Mouse (Mus musculus): Measurements from ENCODE around the gene Ankrd40. TPM values are rescaled to one million over a fixed set of nuclear protein-coding genes. Genes with fewer than 3 reads are reported as not detected.

Gene Ankrd40
- polyA plus RNA-seq, 1 experiment from 2014 or later, result 22.9 TPM

DNA sequence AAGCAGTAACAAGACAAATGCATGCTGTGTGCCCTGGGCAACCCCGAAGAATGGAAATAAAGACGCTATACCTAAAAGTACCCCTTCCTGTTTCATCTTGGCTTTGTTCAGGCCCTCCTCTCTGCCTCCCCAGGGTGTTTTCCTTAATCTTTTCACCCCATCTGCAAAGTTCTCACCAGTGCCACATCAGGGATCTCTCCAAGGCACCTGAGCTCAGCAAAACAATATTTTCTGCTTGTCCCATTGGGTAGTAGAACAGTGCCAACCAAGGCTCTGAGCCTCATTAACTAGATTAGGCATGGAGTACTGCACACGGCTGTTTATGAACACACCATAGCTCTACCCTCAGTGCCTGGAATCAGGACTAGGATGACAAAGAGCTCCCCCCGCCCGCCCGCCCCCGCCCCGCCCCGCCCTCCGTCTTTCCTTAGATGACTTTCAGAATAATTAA, 815 bp upstream of the Ankrd40 start:
- no peaks in the 10 kb centered on the region for H3K36me3 ChIP-seq
- peak overlapping the region; percentile 73 for H3K4me2 ChIP-seq (replicated peaks)
- no peaks in the 10 kb centered on the region for H3K27me3 ChIP-seq
- peak overlapping the region; percentile 71 for H3K4me3 ChIP-seq (replicated peaks)
- H3K27ac ChIP-seq (replicated peaks), result peak overlapping the region; percentile 98
- ATAC-seq (ENCODE audit: insufficient number of reproducible peaks, low FRiP score, low TSS enrichment, low read depth), result peak; percentile 51; the same call in 1 of the 2 replicates
- peaks cover 33% of the 10 kb centered on the region for H3K4me1 ChIP-seq
- no peak overlapping the region for H3K9ac ChIP-seq
- no peaks in the 10 kb centered on the region for H3K9me3 ChIP-seq (replicated peaks)
- WGBS, result 5% methylated on average over 10 of the region's 10 CpGs

DNA sequence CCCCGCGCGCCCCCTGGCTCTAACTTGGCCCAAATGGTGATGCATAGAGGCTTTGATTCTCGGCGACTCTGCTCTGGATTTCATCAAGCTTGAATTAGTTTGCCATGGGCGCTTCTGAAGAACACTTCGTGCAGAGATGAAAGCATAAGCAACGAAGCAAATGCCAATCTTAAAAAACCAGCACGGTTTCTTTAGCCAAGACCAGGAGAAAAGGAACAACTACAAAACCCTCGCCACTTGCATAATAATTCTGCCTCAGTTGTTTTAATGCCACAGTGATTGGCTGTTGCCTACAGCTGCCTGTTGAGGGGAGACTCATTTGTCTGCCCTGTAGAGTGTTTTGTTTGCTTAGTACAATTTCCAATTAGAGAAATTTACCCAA, 834 bp downstream of the Ankrd40 start:
- peak overlapping the region; percentile 71 for H3K4me3 ChIP-seq (replicated peaks)
- H3K27me3 ChIP-seq, result no peaks in the 10 kb centered on the region
- H3K9me3 ChIP-seq (replicated peaks), result no peaks in the 10 kb centered on the region
- peak overlapping the region; percentile 90 for H3K9ac ChIP-seq
- WGBS, result 2% methylated on average over 10 of the region's 10 CpGs
- H3K27ac ChIP-seq (replicated peaks), result peak overlapping the region; percentile 98
- H3K4me1 ChIP-seq, result peaks cover 26% of the 10 kb centered on the region
- ATAC-seq (ENCODE audit: insufficient number of reproducible peaks, low FRiP score, low TSS enrichment, low read depth), result no peak
- H3K4me2 ChIP-seq (replicated peaks), result peak overlapping the region; percentile 73
- H3K36me3 ChIP-seq, result no peaks in the 10 kb centered on the region

DNA sequence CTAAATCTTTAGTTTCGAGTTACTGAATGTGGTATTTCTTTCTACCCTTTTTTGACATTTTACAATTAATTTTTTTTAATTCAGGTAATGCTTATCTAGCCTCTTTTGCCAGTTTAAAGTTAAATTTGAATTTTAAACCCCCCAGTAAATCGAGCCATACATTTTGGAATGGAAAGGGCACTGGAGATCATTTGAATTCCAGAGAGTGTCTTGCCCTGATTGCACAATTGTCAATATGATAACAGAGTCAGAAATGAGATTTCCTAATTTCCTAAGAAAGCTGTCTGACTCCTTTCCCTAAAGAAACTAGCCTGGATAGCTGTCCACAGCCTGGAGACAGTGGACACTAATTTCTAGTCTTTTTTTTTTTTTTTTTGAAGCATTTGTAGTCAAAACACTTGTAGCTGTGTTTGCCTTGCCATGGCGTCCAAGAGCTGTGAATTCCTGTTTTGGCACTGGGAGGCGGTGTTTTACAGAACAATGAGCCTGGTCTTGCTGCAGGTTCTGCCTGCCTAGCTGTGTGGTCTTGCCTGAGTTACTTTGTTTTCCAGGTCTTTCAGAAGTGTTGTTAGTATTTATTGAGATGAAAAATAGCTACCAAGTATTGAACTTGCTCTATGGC, 1.6 kb downstream of the Ankrd40 start:
- Histone ChIP-seq H3K4me1 (peaks cover 26% of the 10 kb centered on the region), H3K27ac (replicated peaks) (peak overlapping the region; percentile 98; the same call in 1 of the 2 replicates), H3K27me3 (no peaks in the 10 kb centered on the region), H3K36me3 (peaks cover 2% of the 10 kb centered on the region), H3K9ac (no peak overlapping the region), H3K4me2 (replicated peaks) (peak overlapping the region; percentile 73; the same call in 1 of the 2 replicates), H3K9me3 (replicated peaks) (no peaks in the 10 kb centered on the region), H3K4me3 (replicated peaks) (peak overlapping the region; percentile 71; the same call in 1 of the 2 replicates)
- ATAC-seq (ENCODE audit: insufficient number of reproducible peaks, low FRiP score, low TSS enrichment, low read depth), result no peak
- WGBS, result 48% methylated on average over 4 of the region's 4 CpGs

DNA sequence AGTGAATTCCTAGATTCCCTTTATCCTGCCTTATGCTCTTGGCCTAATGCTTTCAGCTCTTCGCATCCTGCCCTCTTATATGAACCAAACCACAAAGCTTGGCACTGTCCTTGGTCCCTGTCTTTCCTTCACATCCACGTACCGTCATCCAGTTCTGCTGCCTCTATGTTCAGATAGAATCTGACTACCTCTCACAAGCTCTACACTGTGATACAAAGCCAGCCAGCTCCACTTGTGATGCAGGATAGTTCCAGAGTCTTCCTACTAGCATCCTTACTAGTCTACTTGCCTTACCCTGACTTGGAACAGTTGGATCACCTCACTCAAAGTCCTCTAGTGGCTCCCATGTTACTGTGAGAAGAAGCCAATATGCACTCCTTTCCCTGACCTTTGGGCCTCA, 2.4 kb downstream of the Ankrd40 start:
- no peak overlapping the region for H3K27ac ChIP-seq (replicated peaks)
- peaks cover 8% of the 10 kb centered on the region for H3K36me3 ChIP-seq
- no peak for ATAC-seq (ENCODE audit: insufficient number of reproducible peaks, low FRiP score, low TSS enrichment, low read depth)
- H3K27me3 ChIP-seq, result no peaks in the 10 kb centered on the region
- WGBS, result 82% methylated on average over 3 of the region's 3 CpGs
- no peaks in the 10 kb centered on the region for H3K9me3 ChIP-seq (replicated peaks)
- H3K4me3 ChIP-seq (replicated peaks), result no peak overlapping the region
- no peak overlapping the region for H3K9ac ChIP-seq
- H3K4me1 ChIP-seq, result peaks cover 26% of the 10 kb centered on the region
- H3K4me2 ChIP-seq (replicated peaks), result no peak overlapping the region

DNA sequence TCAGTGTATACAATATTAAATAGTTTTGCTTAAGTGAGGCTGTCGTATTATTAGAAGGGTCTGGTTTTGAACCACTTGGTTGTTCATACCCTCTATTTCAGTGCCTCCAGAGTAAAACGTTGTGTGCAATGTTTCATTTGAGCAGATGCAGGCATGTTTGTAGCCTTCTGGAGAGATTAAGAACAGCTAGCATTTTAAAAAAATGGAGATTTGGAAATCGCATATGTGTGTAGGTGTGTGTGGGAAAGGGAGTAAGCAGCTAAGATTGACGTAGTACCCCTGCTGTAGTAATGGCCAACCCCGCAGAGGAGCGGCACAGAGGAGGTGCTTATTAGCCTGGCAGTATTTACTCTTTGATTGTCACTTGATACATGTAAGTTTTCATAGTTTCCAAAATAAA, 4.9 kb downstream of the Ankrd40 start:
- H3K9me3 ChIP-seq (replicated peaks), result no peaks in the 10 kb centered on the region
- H3K4me3 ChIP-seq (replicated peaks), result no peak overlapping the region
- H3K27ac ChIP-seq (replicated peaks), result no peak overlapping the region
- no peak for ATAC-seq (ENCODE audit: insufficient number of reproducible peaks, low FRiP score, low TSS enrichment, low read depth)
- no peak overlapping the region for H3K4me2 ChIP-seq (replicated peaks)
- H3K9ac ChIP-seq, result no peak overlapping the region
- no peaks in the 10 kb centered on the region for H3K27me3 ChIP-seq
- 90% methylated on average over 6 of the region's 6 CpGs for WGBS
- H3K36me3 ChIP-seq, result peaks cover 17% of the 10 kb centered on the region
- H3K4me1 ChIP-seq, result peaks cover 18% of the 10 kb centered on the region

DNA sequence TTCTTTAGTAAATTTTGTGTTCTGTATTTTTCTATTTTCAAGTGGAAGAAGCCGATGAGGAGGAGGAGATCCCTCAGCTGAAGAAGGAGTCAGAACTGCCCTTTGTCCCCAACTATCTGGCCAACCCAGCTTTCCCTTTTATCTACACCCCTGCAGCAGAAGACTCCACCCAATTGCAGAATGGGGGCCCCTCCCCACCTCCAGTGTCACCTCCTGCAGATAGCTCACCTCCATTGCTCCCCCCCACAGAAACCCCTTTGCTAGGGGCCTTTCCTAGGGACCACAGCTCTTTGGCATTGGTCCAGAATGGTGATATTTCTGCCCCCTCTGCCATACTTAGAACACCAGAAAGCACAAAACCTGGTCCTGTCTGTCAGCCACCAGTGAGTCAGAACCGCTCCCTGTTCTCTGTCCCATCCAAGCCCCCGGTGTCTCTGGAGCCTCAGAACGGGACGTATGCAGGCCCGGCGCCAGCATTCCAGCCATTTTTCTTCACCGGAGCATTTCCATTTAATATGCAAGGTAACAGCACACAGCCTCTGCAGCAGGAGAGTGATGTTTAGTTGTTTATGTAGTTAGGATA, 6.7 kb downstream of the Ankrd40 start:
- no peaks in the 10 kb centered on the region for H3K9me3 ChIP-seq (replicated peaks)
- H3K36me3 ChIP-seq, result peaks cover 34% of the 10 kb centered on the region
- peaks cover 13% of the 10 kb centered on the region for H3K4me1 ChIP-seq
- no peak overlapping the region for H3K4me3 ChIP-seq (replicated peaks)
- no peak overlapping the region for H3K9ac ChIP-seq
- no peaks in the 10 kb centered on the region for H3K27me3 ChIP-seq
- ATAC-seq (ENCODE audit: insufficient number of reproducible peaks, low FRiP score, low TSS enrichment, low read depth), result no peak
- no peak overlapping the region for H3K27ac ChIP-seq (replicated peaks)
- WGBS, result 71% methylated on average over 8 of the region's 8 CpGs
- no peak overlapping the region for H3K4me2 ChIP-seq (replicated peaks)

DNA sequence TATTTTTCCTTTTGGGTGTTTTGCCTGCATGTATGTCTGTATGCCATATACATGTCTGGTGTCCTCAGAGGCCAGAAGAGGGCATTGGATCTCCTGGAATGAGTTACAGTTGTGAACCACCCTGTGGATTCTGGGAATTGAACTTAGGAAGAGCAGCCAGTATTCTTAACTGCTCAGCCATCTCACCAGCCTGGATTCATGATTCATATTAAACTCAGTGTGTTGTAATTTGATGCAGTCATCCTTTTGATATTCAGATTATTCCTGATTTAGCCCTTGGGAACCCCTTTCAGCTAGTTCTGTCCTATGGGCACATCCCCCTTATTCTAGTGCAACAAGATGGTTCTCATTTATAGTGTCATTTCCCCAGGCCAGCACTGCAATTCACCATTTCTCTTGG, 8.8 kb downstream of the Ankrd40 start:
- ATAC-seq (ENCODE audit: insufficient number of reproducible peaks, low FRiP score, low TSS enrichment, low read depth), result no peak
- Histone ChIP-seq H3K4me2 (replicated peaks) (no peak overlapping the region), H3K27me3 (no peaks in the 10 kb centered on the region), H3K4me3 (replicated peaks) (no peak overlapping the region), H3K36me3 (peaks cover 46% of the 10 kb centered on the region), H3K9ac (no peak overlapping the region), H3K27ac (replicated peaks) (no peak overlapping the region), H3K4me1 (no peaks in the 10 kb centered on the region), H3K9me3 (replicated peaks) (no peaks in the 10 kb centered on the region)

DNA sequence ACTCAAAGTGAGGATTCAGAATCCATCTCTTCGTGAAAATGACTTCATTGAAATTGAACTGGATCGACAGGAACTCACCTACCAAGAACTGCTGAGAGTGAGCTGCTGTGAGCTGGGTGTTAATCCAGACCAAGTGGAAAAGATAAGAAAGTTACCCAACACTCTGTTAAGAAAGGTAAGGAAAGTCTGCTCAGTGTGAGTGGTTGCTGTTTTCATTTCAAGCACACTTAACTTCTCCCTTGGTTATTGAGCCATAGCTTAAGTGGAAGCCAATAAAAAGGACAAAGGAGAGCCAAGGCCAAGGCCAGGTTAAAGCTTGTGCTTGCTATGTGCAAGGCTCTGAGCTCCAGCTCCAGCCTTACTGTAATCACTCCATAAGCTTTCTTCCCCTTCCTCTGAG, 10.5 kb downstream of the Ankrd40 start:
- no peaks in the 10 kb centered on the region for H3K4me1 ChIP-seq
- no peak overlapping the region for H3K27ac ChIP-seq (replicated peaks)
- H3K4me3 ChIP-seq (replicated peaks), result no peak overlapping the region
- H3K9ac ChIP-seq, result no peak overlapping the region
- H3K36me3 ChIP-seq, result peaks cover 46% of the 10 kb centered on the region
- no peaks in the 10 kb centered on the region for H3K9me3 ChIP-seq (replicated peaks)
- no peak overlapping the region for H3K4me2 ChIP-seq (replicated peaks)
- ATAC-seq (ENCODE audit: insufficient number of reproducible peaks, low FRiP score, low TSS enrichment, low read depth), result no peak
- WGBS, result 84% methylated on average over 2 of the region's 2 CpGs
- H3K27me3 ChIP-seq, result no peaks in the 10 kb centered on the region

DNA sequence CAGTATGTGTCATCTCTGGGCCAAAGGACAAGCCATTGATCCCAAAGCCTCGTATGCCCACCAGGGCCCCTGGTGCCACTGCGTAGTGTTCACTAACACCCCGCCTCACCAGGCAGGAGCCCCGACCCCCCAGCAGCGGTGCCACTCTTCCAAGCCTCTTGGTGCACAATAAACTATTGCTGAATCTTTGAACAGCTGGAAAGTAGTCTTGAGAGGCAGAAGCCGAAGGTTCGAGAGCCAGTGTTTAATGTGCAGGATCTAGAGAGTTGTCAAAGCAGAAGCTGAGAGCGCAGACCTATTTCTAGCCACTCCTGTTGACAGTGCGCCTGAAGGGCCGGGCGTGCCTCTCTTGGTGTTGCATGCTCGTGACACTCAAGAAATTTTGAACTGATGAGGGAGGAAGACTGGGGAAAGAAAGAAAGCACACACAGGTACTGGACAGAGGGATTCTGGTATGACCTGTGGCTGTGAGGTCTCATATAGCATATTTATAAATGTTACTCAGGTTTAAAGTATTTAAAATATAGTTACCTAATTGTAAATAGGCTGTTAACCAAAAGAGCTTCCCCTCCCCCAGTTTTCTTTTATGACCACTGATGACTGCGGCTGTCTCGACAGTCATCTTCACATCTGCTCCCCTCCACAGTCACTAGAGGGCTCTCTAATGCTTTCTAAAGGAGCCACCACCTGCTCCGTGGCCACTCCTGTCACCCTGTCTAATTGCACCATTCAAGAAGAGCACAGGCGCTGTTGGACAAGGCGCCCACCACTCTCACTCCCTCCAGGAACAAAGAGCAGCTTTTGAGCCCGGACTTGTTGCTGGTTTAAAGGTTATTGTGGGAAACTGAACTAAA, 12.2 kb downstream of the Ankrd40 start:
- 60% methylated on average over 18 of the region's 18 CpGs for WGBS
- H3K27ac ChIP-seq (replicated peaks), result no peak overlapping the region
- H3K4me2 ChIP-seq (replicated peaks), result no peak overlapping the region
- peaks cover 7% of the 10 kb centered on the region; the same call in 1 of the 2 replicates for H3K4me1 ChIP-seq
- H3K27me3 ChIP-seq, result no peaks in the 10 kb centered on the region
- ATAC-seq (ENCODE audit: insufficient number of reproducible peaks, low FRiP score, low TSS enrichment, low read depth), result no peak
- peaks cover 39% of the 10 kb centered on the region for H3K36me3 ChIP-seq
- no peak overlapping the region for H3K4me3 ChIP-seq (replicated peaks)
- H3K9ac ChIP-seq, result no peak overlapping the region
- H3K9me3 ChIP-seq (replicated peaks), result no peaks in the 10 kb centered on the region

DNA sequence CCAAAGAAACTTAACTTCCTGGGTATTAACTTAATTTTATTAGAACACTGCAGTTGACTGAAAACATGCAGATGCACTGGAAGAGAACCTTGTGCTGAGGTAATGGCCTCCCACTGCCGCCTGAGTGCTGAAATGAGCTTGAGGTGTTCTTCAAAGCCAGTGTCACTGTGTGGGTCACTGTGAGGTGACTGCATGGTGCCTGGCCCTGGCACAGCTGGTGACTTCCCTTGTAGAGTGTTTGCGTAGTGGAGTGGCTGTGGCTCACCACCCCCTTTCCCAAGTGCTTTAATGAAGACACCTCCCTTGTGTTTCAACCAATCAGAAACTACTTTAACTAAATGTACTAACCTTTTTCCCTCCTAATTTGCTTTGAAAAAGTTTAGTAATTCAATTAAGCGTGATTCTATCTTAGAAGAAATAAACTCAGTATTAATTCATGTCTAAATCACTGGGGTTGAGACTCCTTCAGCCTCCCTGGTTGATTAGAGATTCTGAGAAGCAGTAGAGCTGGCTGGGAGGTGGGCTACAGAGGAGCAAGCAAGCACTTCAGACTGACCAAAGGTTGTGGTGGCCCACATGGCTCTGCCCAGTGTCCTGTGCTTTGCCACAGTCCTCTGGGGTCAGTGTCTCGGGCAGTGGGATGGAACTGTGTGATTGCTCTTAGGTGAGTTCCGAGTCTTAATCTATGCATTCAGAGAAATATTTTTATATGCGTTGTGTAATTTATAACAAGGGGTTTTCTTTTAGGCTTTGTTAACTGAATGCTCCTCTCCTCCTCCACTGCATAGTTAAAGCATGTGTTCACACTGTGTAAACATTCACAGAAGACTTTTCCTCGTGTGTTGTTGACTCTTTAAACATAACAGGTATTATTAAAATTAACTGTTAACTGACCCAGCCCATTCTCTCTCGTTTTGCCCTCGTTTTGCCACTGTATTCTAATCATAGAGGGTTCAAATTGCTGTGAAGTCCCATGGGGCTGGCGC, 13.4 kb downstream of the Ankrd40 start:
- Histone ChIP-seq H3K27me3 (no peaks in the 10 kb centered on the region), H3K4me3 (replicated peaks) (no peak overlapping the region), H3K9ac (no peak overlapping the region), H3K36me3 (peaks cover 34% of the 10 kb centered on the region), H3K4me2 (replicated peaks) (no peak overlapping the region), H3K27ac (replicated peaks) (no peak overlapping the region), H3K4me1 (peaks cover 10% of the 10 kb centered on the region), H3K9me3 (replicated peaks) (no peaks in the 10 kb centered on the region)
- 68% methylated on average over 10 of the region's 10 CpGs for WGBS
- no peak for ATAC-seq (ENCODE audit: insufficient number of reproducible peaks, low FRiP score, low TSS enrichment, low read depth)
